Mouse (Mus musculus) midbrain, embryonic 14.5 days (tissue): ENCODE results near the gene Nwd1. TPM values are rescaled to one million over a fixed set of nuclear protein-coding genes. Genes with fewer than 3 reads are reported as not detected.
"Not testable (repeated sequence)": the region's sequence is repeated elsewhere in the genome, so short reads cannot be mapped to it uniquely, and the experiment has no call there.

Experiments used
- ATAC-seq: fragments of 200-750 bp; cut with Nextera tagmentation; 2 replicates; pipeline ENCODE4 v1.8.0; 2017; ENCODE audit warnings: moderate number of reproducible peaks, moderate library complexity; ENCODE audit not compliant: low FRiP score, low TSS enrichment
- DNase-seq: peaks from one replicate; pipeline ENCODE4 v3.0.0-alpha.2; 2015
- H3K27ac ChIP-seq: fragments of 300-500 bp; sonication (generic); replicated peaks from 2 replicates; pipeline ENCODE4 v1.5.1; 2014; ENCODE audit warnings: mild to moderate bottlenecking, low read depth, low read length, moderate library complexity
- H3K27me3 ChIP-seq: fragments of 300-500 bp; sonication (generic); 2 replicates; pipeline ENCODE4 v1.6.1; 2014; ENCODE audit warnings: low read length, control low read depth, mixed read lengths; ENCODE audit not compliant: control insufficient read depth, insufficient read depth
- H3K36me3 ChIP-seq: fragments of 300-500 bp; sonication (generic); 2 replicates; pipeline ENCODE4 v1.6.1; 2014; ENCODE audit warnings: low read length, control low read depth; ENCODE audit not compliant: control insufficient read depth, insufficient read depth
- H3K4me1 ChIP-seq: fragments of 300-500 bp; sonication (generic); 2 replicates; pipeline ENCODE4 v1.6.1; 2014; ENCODE audit warnings: mild to moderate bottlenecking, antibody characterized with exemption, low read length, control low read depth; ENCODE audit not compliant: control insufficient read depth, insufficient read depth
- H3K4me2 ChIP-seq: fragments of 300-500 bp; sonication (generic); 2 replicates; pipeline ENCODE4 v1.6.1; 2014; ENCODE audit warnings: mild to moderate bottlenecking, low read length, moderate library complexity
- H3K4me3 ChIP-seq: fragments of 300-500 bp; sonication (generic); replicated peaks from 2 replicates; pipeline ENCODE4 v1.5.1; 2014; ENCODE audit warnings: low read depth, low read length
- H3K9ac ChIP-seq: fragments of 300-500 bp; sonication (generic); replicated peaks from 2 replicates; pipeline ENCODE4 v1.6.1; 2014; ENCODE audit warnings: mild to moderate bottlenecking, low read length, moderate library complexity
- H3K9me3 ChIP-seq: fragments of 300-500 bp; sonication (generic); 2 replicates; pipeline ENCODE4 v1.6.1; 2016; ENCODE audit warnings: low read length, control low read depth, mixed read lengths; ENCODE audit not compliant: control insufficient read depth
- WGBS: fragments of 180-500 bp; shearing (Covaris S2); extraction: QIAGEN DNeasy Blood & Tissue Kit; methylation state at CpG from one replicate; pipeline ENCODE4 v1.1.7; 2014; 5-methylcytosine and 5-hydroxymethylcytosine counted together
- polyA plus RNA-seq: library from polyadenylated mRNA; unstranded; fragments of >200 nt; fragmentation: Nextera tagmentation; extraction: Ambion mirVana; gene quantifications from 2 replicates; pipeline ENCODE4 v1.2.1, GENCODE M21; 2014

The Nwd1 gene
- polyA plus RNA-seq, 1 experiment from 2014 or later: 1.1 TPM

DNA sequence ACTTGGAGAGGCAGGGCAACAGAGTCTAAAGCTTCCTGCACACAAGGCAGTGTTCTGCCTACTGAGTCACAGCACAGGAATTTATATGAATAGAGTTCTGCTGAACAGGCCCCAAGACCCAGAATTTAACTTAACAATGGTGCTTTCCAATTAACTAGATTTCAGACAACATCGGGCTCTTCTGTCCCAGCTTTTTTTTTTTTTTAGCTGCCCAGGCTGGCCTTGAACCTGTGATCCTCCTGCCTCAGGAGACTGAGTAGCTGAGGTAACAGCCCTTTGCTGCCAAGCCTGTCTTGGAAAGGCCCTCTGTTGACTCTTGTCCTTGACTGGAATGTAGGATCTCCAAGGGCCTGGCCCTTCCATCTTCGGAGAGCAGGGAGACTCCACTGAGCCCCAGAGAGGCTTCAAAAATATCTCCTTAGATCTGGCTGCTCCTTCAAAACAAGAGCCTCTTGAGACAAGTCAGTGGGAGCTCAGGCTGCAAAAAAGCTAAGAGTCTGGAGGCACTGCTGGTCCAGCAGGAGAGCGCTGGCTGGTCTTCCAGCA lies 17.7 kb downstream of the Nwd1 start:
- DNase-seq: no peak
- H3K36me3 ChIP-seq: no peaks in the 10 kb centered on the region
- no peak overlapping the region for H3K27ac ChIP-seq
- no peak for ATAC-seq
- WGBS: 82% methylated on average over 3 of the region's 3 CpGs
- H3K4me1 ChIP-seq: no peaks in the 10 kb centered on the region
- no peaks in the 10 kb centered on the region for H3K9me3 ChIP-seq
- H3K9ac ChIP-seq: no peak overlapping the region
- H3K27me3 ChIP-seq: no peaks in the 10 kb centered on the region
- H3K4me3 ChIP-seq: no peak overlapping the region
- H3K4me2 ChIP-seq: no peak overlapping the region

DNA sequence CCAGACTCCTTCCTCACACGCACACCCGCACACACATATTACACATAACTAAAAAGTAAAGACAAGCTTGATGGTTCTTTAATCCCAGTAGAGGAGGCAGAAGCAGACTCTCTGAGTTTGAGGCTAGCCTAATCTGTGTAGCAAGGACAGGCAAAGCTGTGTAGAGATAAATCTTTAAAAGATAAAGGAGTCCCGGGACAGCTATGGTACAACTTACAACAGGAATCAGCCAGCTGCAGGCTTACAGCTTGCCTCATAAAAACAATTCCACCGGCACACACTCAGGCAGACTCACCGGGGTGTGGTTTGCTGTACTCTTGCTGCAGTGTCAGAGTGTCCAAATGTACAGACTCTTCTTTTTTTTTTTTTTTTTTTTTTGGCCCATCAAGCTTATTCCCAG lies 18.2 kb downstream of the Nwd1 start:
- no peak for DNase-seq
- H3K4me1 ChIP-seq: no peaks in the 10 kb centered on the region
- H3K27me3 ChIP-seq: no peaks in the 10 kb centered on the region
- WGBS: 90% methylated on average over 5 of the region's 5 CpGs
- ATAC-seq: no peak
- no peak overlapping the region for H3K4me3 ChIP-seq
- no peak overlapping the region for H3K4me2 ChIP-seq
- H3K9me3 ChIP-seq: no peaks in the 10 kb centered on the region
- H3K9ac ChIP-seq: no peak overlapping the region
- no peaks in the 10 kb centered on the region for H3K36me3 ChIP-seq
- no peak overlapping the region for H3K27ac ChIP-seq

DNA sequence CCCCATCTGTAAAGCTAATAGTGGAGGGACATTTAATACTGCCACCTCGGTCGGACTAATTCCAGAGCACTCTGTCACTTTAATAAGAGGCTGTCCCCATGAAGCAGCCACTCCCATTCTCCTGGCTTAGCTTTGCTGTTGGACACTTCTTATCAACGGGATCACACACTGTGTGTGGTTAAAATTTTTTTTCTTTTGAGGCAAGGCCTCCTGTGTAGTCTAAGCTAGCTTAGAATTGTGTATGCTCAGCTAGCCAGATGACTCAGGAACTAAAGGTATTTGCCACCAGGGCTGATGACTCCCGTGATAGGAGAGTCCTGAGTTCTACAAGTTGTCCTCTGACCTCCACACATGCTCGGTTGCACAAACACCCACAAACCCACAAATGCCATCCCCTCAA lies 18.9 kb downstream of the Nwd1 start:
- H3K36me3 ChIP-seq: no peaks in the 10 kb centered on the region
- H3K9ac ChIP-seq: no peak overlapping the region
- H3K4me1 ChIP-seq: no peaks in the 10 kb centered on the region
- no peak overlapping the region for H3K27ac ChIP-seq
- no peak overlapping the region for H3K4me3 ChIP-seq
- H3K27me3 ChIP-seq: no peaks in the 10 kb centered on the region
- DNase-seq (no peak), ATAC-seq (no peak)
- H3K9me3 ChIP-seq: no peaks in the 10 kb centered on the region
- no peak overlapping the region for H3K4me2 ChIP-seq
- 76% methylated on average over 5 of the region's 5 CpGs for WGBS

- no peak overlapping the region for H3K4me3 ChIP-seq
- ATAC-seq (no peak), DNase-seq (no peak)
- no peaks in the 10 kb centered on the region for H3K36me3 ChIP-seq
- H3K9ac ChIP-seq: no peak overlapping the region
- H3K9me3 ChIP-seq: no peaks in the 10 kb centered on the region
- no peak overlapping the region for H3K27ac ChIP-seq
- H3K4me1 ChIP-seq: no peaks in the 10 kb centered on the region
- H3K4me2 ChIP-seq: no peak overlapping the region
- H3K27me3 ChIP-seq: no peaks in the 10 kb centered on the region
Measured at GRCm38 (mm10) chr8:72668925-72669324, 22.4 kb downstream of the Nwd1 start.

DNA sequence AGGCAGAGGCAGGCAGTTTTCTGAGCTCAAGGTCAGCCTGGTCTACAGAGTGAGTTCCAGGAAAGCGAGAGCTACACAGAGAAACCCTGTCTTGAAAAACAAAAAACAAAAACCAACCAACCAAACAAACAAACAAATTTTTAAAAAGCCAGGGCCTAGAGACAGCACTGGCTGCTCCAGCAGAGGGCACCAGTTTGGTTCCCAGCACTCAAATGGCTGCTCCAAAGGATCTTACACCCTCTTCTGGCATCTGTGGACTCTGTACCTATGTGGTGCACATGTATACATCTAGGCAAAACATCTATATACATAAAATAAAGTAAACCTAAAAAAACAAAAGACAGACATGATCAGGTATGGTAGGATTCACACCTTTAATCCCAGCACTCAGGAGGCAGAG lies 26.3 kb downstream of the Nwd1 start:
- Histone ChIP-seq H3K27ac (no peak overlapping the region), H3K36me3 (no peaks in the 10 kb centered on the region), H3K9me3 (no peaks in the 10 kb centered on the region), H3K4me2 (no peak overlapping the region), H3K9ac (no peak overlapping the region), H3K4me1 (no peaks in the 10 kb centered on the region), H3K4me3 (no peak overlapping the region), H3K27me3 (no peaks in the 10 kb centered on the region)
- 79% methylated on average over 1 of the region's 1 CpGs for WGBS
- no peak for ATAC-seq
- no peak for DNase-seq

- ATAC-seq (no peak), DNase-seq (no peak)
- no peak overlapping the region for H3K27ac ChIP-seq
- 81% methylated on average over 2 of the region's 2 CpGs for WGBS
- no peaks in the 10 kb centered on the region for H3K4me1 ChIP-seq
- H3K27me3 ChIP-seq: no peaks in the 10 kb centered on the region
- no peaks in the 10 kb centered on the region for H3K36me3 ChIP-seq
- no peaks in the 10 kb centered on the region for H3K9me3 ChIP-seq
- no peak overlapping the region for H3K4me2 ChIP-seq
- no peak overlapping the region for H3K9ac ChIP-seq
- H3K4me3 ChIP-seq: no peak overlapping the region
Measured at GRCm38 (mm10) chr8:72674184-72674583, 27.7 kb downstream of the Nwd1 start.

DNA sequence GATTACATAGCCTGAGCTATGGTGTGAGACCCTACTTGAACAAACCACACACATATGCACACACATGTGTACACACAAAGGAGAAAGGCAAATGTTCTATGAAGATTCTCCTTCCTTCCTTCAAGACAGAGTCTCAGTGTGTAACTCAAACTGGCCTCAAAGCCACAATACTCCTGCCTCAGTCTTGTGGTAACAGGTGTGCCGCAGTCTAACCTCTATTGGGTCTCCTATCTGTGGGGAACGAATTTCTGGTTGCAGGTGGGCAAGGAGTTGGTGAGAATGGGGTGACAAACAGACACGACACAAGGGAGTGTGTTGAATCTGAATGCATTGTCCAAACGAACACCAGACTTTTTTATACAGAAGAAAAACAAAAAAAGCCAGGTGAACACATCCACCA lies 29.9 kb downstream of the Nwd1 start:
- DNase-seq (no peak), ATAC-seq (no peak)
- Histone ChIP-seq H3K27ac (no peak overlapping the region), H3K9me3 (no peaks in the 10 kb centered on the region), H3K4me1 (no peaks in the 10 kb centered on the region), H3K4me3 (no peak overlapping the region), H3K4me2 (no peak overlapping the region), H3K27me3 (no peaks in the 10 kb centered on the region), H3K36me3 (no peaks in the 10 kb centered on the region), H3K9ac (no peak overlapping the region)
- WGBS: 54% methylated on average over 4 of the region's 4 CpGs

DNA sequence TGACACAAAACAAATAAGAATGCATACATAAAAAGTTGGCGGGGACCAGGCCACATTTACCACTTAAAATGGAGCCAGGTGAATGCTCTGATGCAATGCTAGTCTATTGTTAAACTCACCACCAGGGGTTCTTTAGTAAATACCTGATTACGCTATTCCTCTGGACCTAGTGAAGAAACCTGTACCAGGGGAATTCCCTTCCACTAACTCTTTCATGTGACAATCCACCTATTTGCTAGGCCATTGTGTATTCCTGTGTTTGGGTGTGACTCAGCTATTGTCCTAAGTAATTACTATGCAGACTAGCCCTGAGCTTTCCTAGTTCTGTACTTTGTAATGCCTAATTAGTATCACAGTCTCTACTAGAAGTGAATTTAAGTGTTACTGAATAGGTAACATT lies 30.3 kb downstream of the Nwd1 start:
- H3K27ac ChIP-seq, DNase-seq, H3K4me1 ChIP-seq, H3K4me3 ChIP-seq, H3K9ac ChIP-seq, H3K36me3 ChIP-seq, ATAC-seq, H3K4me2 ChIP-seq, H3K27me3 ChIP-seq, H3K9me3 ChIP-seq: not testable (repeated sequence)
- 49% methylated on average over 2 of the region's 2 CpGs for WGBS

- Histone ChIP-seq H3K36me3 (no peaks in the 10 kb centered on the region), H3K9ac (no peak overlapping the region), H3K4me3 (no peak overlapping the region), H3K9me3 (no peaks in the 10 kb centered on the region), H3K4me2 (no peak overlapping the region), H3K27me3 (no peaks in the 10 kb centered on the region), H3K4me1 (no peaks in the 10 kb centered on the region), H3K27ac (no peak overlapping the region)
- ATAC-seq: no peak
- WGBS: 67% methylated on average over 5 of the region's 5 CpGs
- DNase-seq: no peak
Measured at GRCm38 (mm10) chr8:72677331-72677730, 30.8 kb downstream of the Nwd1 start.
